Mouse (Mus musculus) lung, adult 2 months (tissue): ENCODE data around the gene Gm10840.

ENCODE experiments used
- CTCF ChIP-seq: fragments of 200-500 bp; IDR thresholded peaks from 2 replicates; pipeline ENCODE4 v1.5.1; 2011; ENCODE audit warnings: mild to moderate bottlenecking, low read length, control low read depth; ENCODE audit not compliant: insufficient read depth
- POLR2A ChIP-seq: fragments of 200-500 bp; IDR thresholded peaks from 2 replicates; pipeline ENCODE4 v1.6.1; 2011; ENCODE audit warnings: low read depth, mild to moderate bottlenecking, control low read depth, low read length, borderline replicate concordance; ENCODE audit errors: extremely low read depth

- TF ChIP-seq CTCF (0 out of 2 replicates have a peak, but pooled peaks have one; percentile 24), POLR2A (no peak)
Observed at GRCm38 (mm10) chr11:106134580-106135528, 25.8 kb upstream of the Gm10840 start.
